Mouse (Mus musculus) CH12.LX (cell line): ENCODE measurements around the gene Gm7694. TPM values are rescaled to one million over a fixed set of nuclear protein-coding genes. Genes with fewer than 3 reads are reported as not detected.

ENCODE experiments used
- DNase-seq: peaks from one replicate; pipeline ENCODE4 v3.0.0-alpha.2; 2013; ENCODE audit errors: extremely low read depth
- H3K27ac ChIP-seq: 2 replicates; pipeline ENCODE4 v1.5.1; 2012; ENCODE audit warnings: low read depth, mild to moderate bottlenecking, control low read depth, moderate library complexity; ENCODE audit not compliant: insufficient read depth
- H3K27me3 ChIP-seq: replicated peaks from 2 replicates; pipeline ENCODE3; 2012; ENCODE audit warnings: inconsistent platforms
- H3K36me3 ChIP-seq, 2 experiments: replicated peaks in 1 of 2; 2 replicates each; pipeline versions ENCODE3 to v1.6.1; 2012; ENCODE audit warnings: inconsistent platforms in 1 of 2, low read length in 1 of 2, mild to moderate bottlenecking in 1 of 2, mixed read lengths in 1 of 2, moderate library complexity in 1 of 2; ENCODE audit not compliant: control insufficient read depth in 1 of 2, insufficient read depth in 1 of 2
- H3K4me1 ChIP-seq, 2 experiments: 2 replicates each; pipeline ENCODE4 v1.6.1; 2012; ENCODE audit warnings: inconsistent platforms in 1 of 2, moderate library complexity in 1 of 2; ENCODE audit not compliant: insufficient read depth in 2 of 2, control insufficient read depth in 1 of 2
- H3K4me2 ChIP-seq: 2 replicates; pipeline ENCODE4 v1.6.1; 2012; ENCODE audit warnings: low read depth, mild to moderate bottlenecking, control low read depth; ENCODE audit not compliant: poor library complexity, insufficient read depth, severe bottlenecking
- H3K4me3 ChIP-seq, 3 experiments: fragments of 150-350 bp in 1 of 3; sonication (generic) in 1 of 3; replicated peaks in 1 of 3; 2 replicates each; pipeline versions ENCODE3 to v1.5.1; 2011 to 2012; ENCODE audit warnings: low read depth in 2 of 3, low read length in 2 of 3, mild to moderate bottlenecking in 2 of 3, moderate library complexity in 2 of 3, control low read depth in 1 of 3, improper control_type of control experiment in 1 of 3, inconsistent platforms in 1 of 3, mixed read lengths in 1 of 3; ENCODE audit not compliant: poor library complexity in 1 of 3
- H3K79me2 ChIP-seq: replicated peaks from 2 replicates; pipeline ENCODE4 v1.6.1; 2012; ENCODE audit warnings: mild to moderate bottlenecking, moderate library complexity; ENCODE audit not compliant: control insufficient read depth, poor library complexity, insufficient read depth, severe bottlenecking; ENCODE audit errors: extremely low read depth
- H3K9ac ChIP-seq: 2 replicates; pipeline ENCODE4 v1.6.1; 2012; ENCODE audit warnings: low read depth, mild to moderate bottlenecking, control low read depth, moderate library complexity; ENCODE audit not compliant: insufficient read depth
- H3K9me3 ChIP-seq: replicated peaks from 2 replicates; pipeline ENCODE3; 2012; ENCODE audit warnings: low read length, inconsistent platforms, mixed read lengths
- BHLHE40 ChIP-seq: IDR thresholded peaks from 2 replicates; pipeline ENCODE4 v1.6.1; 2011; ENCODE audit warnings: mild to moderate bottlenecking, low read depth, low read length, improper control_type of control experiment
- CHD2 ChIP-seq: IDR thresholded peaks from 2 replicates; pipeline ENCODE4 v1.6.1; 2011; ENCODE audit warnings: low read length, improper control_type of control experiment
- CTCF ChIP-seq, 2 experiments: IDR thresholded peaks in 1 of 2; conservative IDR thresholded peaks in 1 of 2; 2 replicates each; pipeline ENCODE4 v1.5.1; 2011 to 2012; ENCODE audit warnings: low read depth in 2 of 2, low read length in 2 of 2, improper control_type of control experiment in 1 of 2, inconsistent platforms in 1 of 2, mild to moderate bottlenecking in 1 of 2, moderate library complexity in 1 of 2
- ELF1 ChIP-seq: IDR thresholded peaks from 2 replicates; pipeline ENCODE4 v1.6.1; 2014; ENCODE audit warnings: low read depth, mild to moderate bottlenecking, inconsistent platforms, low read length, improper control_type of control experiment
- ETS1 ChIP-seq: conservative IDR thresholded peaks from 2 replicates; pipeline ENCODE4 v1.6.1; 2012; ENCODE audit warnings: low read depth, mild to moderate bottlenecking, inconsistent platforms, low read length, improper control_type of control experiment, moderate library complexity
- GABPA ChIP-seq: IDR thresholded peaks from 2 replicates; pipeline ENCODE4 v1.6.1; 2012; ENCODE audit warnings: low read depth, low read length, improper control_type of control experiment, inconsistent platforms; ENCODE audit not compliant: insufficient replicate concordance
- HCFC1 ChIP-seq: IDR thresholded peaks from 2 replicates; pipeline ENCODE4 v1.6.1; 2012; ENCODE audit warnings: low read depth, mild to moderate bottlenecking, inconsistent platforms, low read length, improper control_type of control experiment
- IRF4 ChIP-seq: IDR thresholded peaks from 2 replicates; pipeline ENCODE4 v1.6.1; 2014; ENCODE audit warnings: low read depth, mild to moderate bottlenecking, inconsistent platforms, low read length, improper control_type of control experiment
- JUN ChIP-seq: IDR thresholded peaks from 2 replicates; pipeline ENCODE4 v1.6.1; 2011; ENCODE audit warnings: low read depth, mild to moderate bottlenecking, low read length, improper control_type of control experiment, moderate library complexity; ENCODE audit not compliant: insufficient read depth
- JUND ChIP-seq: conservative IDR thresholded peaks from 2 replicates; pipeline ENCODE4 v1.6.1; 2011; ENCODE audit warnings: low read depth, low read length, improper control_type of control experiment
- KAT2A ChIP-seq: IDR thresholded peaks from 2 replicates; pipeline ENCODE4 v1.6.1; 2012; ENCODE audit warnings: low read length, improper control_type of control experiment, inconsistent platforms; ENCODE audit not compliant: insufficient replicate concordance
- MAFK ChIP-seq: IDR thresholded peaks from 2 replicates; pipeline ENCODE4 v1.6.1; 2011; ENCODE audit warnings: low read length, improper control_type of control experiment; ENCODE audit not compliant: insufficient replicate concordance
- MAZ ChIP-seq: IDR thresholded peaks from 2 replicates; pipeline ENCODE4 v1.6.1; 2012; ENCODE audit warnings: low read depth, mild to moderate bottlenecking, inconsistent platforms, low read length, improper control_type of control experiment, moderate library complexity
- MYC ChIP-seq: IDR thresholded peaks from 2 replicates; pipeline ENCODE4 v1.6.1; 2011; ENCODE audit warnings: low read depth, mild to moderate bottlenecking, improper control_type of control experiment, low read length
- NELFE ChIP-seq: IDR thresholded peaks from 2 replicates; pipeline ENCODE4 v1.6.1; 2011; ENCODE audit warnings: low read depth, low read length, improper control_type of control experiment
- NRF1 ChIP-seq: IDR thresholded peaks from 2 replicates; pipeline ENCODE4 v1.6.1; 2014; ENCODE audit warnings: low read depth, mild to moderate bottlenecking, inconsistent platforms, low read length, improper control_type of control experiment, moderate library complexity
- PAX5 ChIP-seq: IDR thresholded peaks from 2 replicates; pipeline ENCODE4 v1.6.1; 2012; ENCODE audit warnings: low read length, inconsistent platforms, mixed read lengths
- POLR2A ChIP-seq: IDR thresholded peaks from 2 replicates; pipeline ENCODE4 v1.6.1; 2011; ENCODE audit warnings: low read depth, mild to moderate bottlenecking, improper control_type of control experiment, low read length
- RAD21 ChIP-seq: IDR thresholded peaks from 2 replicates; pipeline ENCODE4 v1.6.1; 2011; ENCODE audit warnings: low read depth, mild to moderate bottlenecking, low read length, improper control_type of control experiment, moderate library complexity
- RCOR1 ChIP-seq: conservative IDR thresholded peaks from 2 replicates; pipeline ENCODE4 v1.6.1; 2012; ENCODE audit warnings: low read depth, mild to moderate bottlenecking, inconsistent platforms, low read length, improper control_type of control experiment
- SIN3A ChIP-seq: IDR thresholded peaks from 2 replicates; pipeline ENCODE4 v1.6.1; 2012; ENCODE audit warnings: low read length, improper control_type of control experiment, inconsistent platforms
- SMC3 ChIP-seq: IDR thresholded peaks from 2 replicates; pipeline ENCODE4 v1.6.1; 2011; ENCODE audit warnings: low read depth, low read length, improper control_type of control experiment
- TCF12 ChIP-seq: IDR thresholded peaks from 2 replicates; pipeline ENCODE4 v1.6.1; 2014; ENCODE audit warnings: low read depth, mild to moderate bottlenecking, inconsistent platforms, low read length, improper control_type of control experiment
- UBTF ChIP-seq: IDR thresholded peaks from 2 replicates; pipeline ENCODE4 v1.6.1; 2012; ENCODE audit warnings: low read depth, mild to moderate bottlenecking, inconsistent platforms, low read length, improper control_type of control experiment, moderate library complexity
- USF1 ChIP-seq: IDR thresholded peaks from 2 replicates; pipeline ENCODE4 v1.6.1; 2014; ENCODE audit warnings: low read depth, mild to moderate bottlenecking, inconsistent platforms, low read length, improper control_type of control experiment
- USF2 ChIP-seq: conservative IDR thresholded peaks from 2 replicates; pipeline ENCODE4 v1.6.1; 2011; ENCODE audit warnings: low read depth, low read length, improper control_type of control experiment
- ZC3H11A ChIP-seq: IDR thresholded peaks from 2 replicates; pipeline ENCODE4 v1.6.1; 2012; ENCODE audit warnings: low read depth, mild to moderate bottlenecking, inconsistent platforms, low read length, improper control_type of control experiment
- ZMIZ1 ChIP-seq: IDR thresholded peaks from 2 replicates; pipeline ENCODE4 v1.6.1; 2012; ENCODE audit warnings: low read depth, mild to moderate bottlenecking, inconsistent platforms, low read length, improper control_type of control experiment
- ZNF384 ChIP-seq: IDR thresholded peaks from 2 replicates; pipeline ENCODE4 v1.6.1; 2012; ENCODE audit warnings: low read depth, low read length, improper control_type of control experiment, inconsistent platforms
- dilution Hi-C: fragments of 300-500 bp; cut with MboI; formaldehyde crosslinking; loops from 2 replicates; pipeline ENCODE4 v1.14.3; 2020; ENCODE audit warnings: low sequenced_read_pairs; ENCODE audit not compliant: extremely low pct_unique_long_range_greater_than_20kb, extremely low pct_ligation_motif_present
- in situ Hi-C: fragments of 300-500 bp; cut with MboI; formaldehyde crosslinking; loops from 3 replicates; pipeline ENCODE4 v1.14.3; 2019; ENCODE audit warnings: low sequenced_read_pairs, low pct_ligation_motif_present, low pct_unique_long_range_greater_than_20kb, mixed read lengths
- polyA plus RNA-seq: library from polyadenylated mRNA; unstranded; fragments of >175 nt; gene quantifications from 2 replicates; pipeline ENCODE4 v1.2.1, GENCODE M21; 2012; ENCODE audit warnings: low read depth; ENCODE audit not compliant: insufficient read length
- total RNA-seq, 2 experiments: library from RNA; depleted of rRNA; stranded (reverse); fragments of 300-350 nt in 1 of 2; fragments of >200 nt in 1 of 2; gene quantifications; 2 replicates each; pipeline ENCODE4 v1.2.3; 2012 to 2014

The Gm7694 gene
- total and polyA plus RNA-seq, 3 experiments: 0.04 TPM; not detected in 2

DNA sequence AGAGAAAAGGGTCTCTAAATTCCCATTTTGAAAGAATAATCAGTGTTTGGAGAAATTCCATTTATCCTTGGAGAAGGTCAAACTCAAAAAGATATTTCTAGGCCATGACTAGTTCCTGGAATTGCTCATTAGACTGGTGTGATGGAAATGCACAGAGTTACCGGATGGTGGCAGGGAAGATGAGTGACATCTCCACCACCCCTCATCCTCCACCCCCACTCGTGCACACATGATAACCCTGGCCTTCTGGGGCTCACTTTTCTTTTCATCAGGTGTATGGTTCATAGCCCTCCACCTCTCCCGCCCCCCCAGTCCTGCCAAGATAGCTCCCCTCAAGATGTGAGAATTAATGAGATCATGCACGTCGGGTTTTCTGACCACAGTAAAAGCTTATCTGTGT lies 12.9 kb downstream of the Gm7694 start:
- dilution Hi-C loops: no loop called here
- Histone ChIP-seq H3K27ac (no peak overlapping the region), H3K79me2 (no peaks in the 10 kb centered on the region), H3K4me2 (no peak overlapping the region), H3K9me3 (peaks cover 4% of the 10 kb centered on the region), H3K27me3 (peaks cover 2% of the 10 kb centered on the region), H3K36me3 (no peaks in the 10 kb centered on the region), H3K4me1 (no peaks in the 10 kb centered on the region), H3K4me3 (no peak overlapping the region), H3K9ac (no peak overlapping the region)
- in situ Hi-C loops: loop anchor here (10.0 kb wide), 1 partner anchor 68 kb away; no protein-coding TSS in a partner anchor
- no peak for DNase-seq
- TF ChIP-seq UBTF (no peak), BHLHE40 (no peak), JUN (no peak), NRF1 (no peak), NELFE (no peak), RCOR1 (no peak), HCFC1 (no peak), PAX5 (no peak), IRF4 (no peak), ZC3H11A (no peak), GABPA (no peak), USF1 (no peak), MAZ (no peak), CTCF (conservative IDR thresholded peaks at IDR 0.05 in 1 of 2, IDR thresholded peaks at IDR 0.05 in 1 of 2; ENCODE audit: low read depth in 2 of 2, low read length in 2 of 2) (no peak), ZMIZ1 (no peak), ETS1 (no peak), ZNF384 (no peak)

- TF ChIP-seq USF2: no peak
- TF ChIP-seq ELF1: no peak
- TF ChIP-seq SMC3: peak; percentile 68
- TF ChIP-seq KAT2A: no peak
- TF ChIP-seq ZC3H11A: no peak
- no peak for TF ChIP-seq RCOR1
- peak in 1 of 2 experiments; percentile 76; a peak in 2 of 4 replicates for TF ChIP-seq CTCF (conservative IDR thresholded peaks at IDR 0.05 in 1 of 2, IDR thresholded peaks at IDR 0.05 in 1 of 2; ENCODE audit: low read depth in 2 of 2, low read length in 2 of 2)
- no peak for TF ChIP-seq TCF12
- TF ChIP-seq MAFK: no peak
- no peak for TF ChIP-seq POLR2A
- no peak for TF ChIP-seq NRF1
- TF ChIP-seq SIN3A: no peak
- no peak for TF ChIP-seq JUN
- TF ChIP-seq JUND: no peak
- no peak for TF ChIP-seq NELFE
- TF ChIP-seq RAD21: peak; percentile 62
- TF ChIP-seq CHD2: no peak
- TF ChIP-seq MYC: no peak
- H3K36me3 ChIP-seq: no peaks in the 10 kb centered on the region
- H3K4me3 ChIP-seq: no peak overlapping the region
- peak; percentile 29 for DNase-seq
- in situ Hi-C loops (loop anchor here (10.0 kb wide), 1 partner anchor 68 kb away; no protein-coding TSS in a partner anchor), dilution Hi-C loops (no loop called here)
- H3K9ac ChIP-seq: no peak overlapping the region
- no peaks in the 10 kb centered on the region for H3K79me2 ChIP-seq
- no peaks in the 10 kb centered on the region for H3K4me1 ChIP-seq
- no peak overlapping the region for H3K27ac ChIP-seq
- no peak overlapping the region for H3K4me2 ChIP-seq
- no peaks in the 10 kb centered on the region for H3K27me3 ChIP-seq
- peaks cover 4% of the 10 kb centered on the region for H3K9me3 ChIP-seq
These were observed 13.7 kb downstream of the Gm7694 start for GRCm38 (mm10) chr1:170292239-170292951.
